Mouse (Mus musculus) kidney, postnatal 0 days (tissue): Measurements from ENCODE around the gene Msh5. TPM values are rescaled to one million over a fixed set of nuclear protein-coding genes. Genes with fewer than 3 reads are reported as not detected.
"Not testable (repeated sequence)": the region's sequence is repeated elsewhere in the genome, so short reads cannot be mapped to it uniquely, and the experiment has no call there.

ENCODE experiments used
- ATAC-seq: fragments of 200-750 bp; cut with Nextera tagmentation; replicated peaks from 2 replicates; pipeline ENCODE4 v1.8.0; 2017; ENCODE audit warnings: low read depth, moderate number of reproducible peaks, moderate TSS enrichment, moderate library complexity; ENCODE audit not compliant: low FRiP score
- DNase-seq: peaks from one replicate; pipeline ENCODE4 v3.0.0-alpha.2; 2016; ENCODE audit warnings: low spot score
- H3K27ac ChIP-seq: fragments of 300-500 bp; sonication (generic); 2 replicates; pipeline ENCODE4 v1.5.1; 2014; ENCODE audit warnings: mild to moderate bottlenecking
- H3K27me3 ChIP-seq: fragments of 300-500 bp; sonication (generic); 2 replicates; pipeline ENCODE4 v1.6.1; 2014; ENCODE audit warnings: low read length, mixed read lengths; ENCODE audit not compliant: insufficient read depth
- H3K36me3 ChIP-seq: fragments of 300-500 bp; sonication (generic); 2 replicates; pipeline ENCODE4 v1.6.1; 2014; ENCODE audit warnings: low read length, mixed read lengths; ENCODE audit not compliant: insufficient read depth
- H3K4me1 ChIP-seq: fragments of 300-500 bp; sonication (generic); replicated peaks from 2 replicates; pipeline ENCODE4 v1.6.1; 2014; ENCODE audit warnings: antibody characterized with exemption, low read length, mixed read lengths; ENCODE audit not compliant: insufficient read depth
- H3K4me2 ChIP-seq: fragments of 300-500 bp; sonication (generic); 2 replicates; pipeline ENCODE4 v1.6.1; 2014; ENCODE audit warnings: mild to moderate bottlenecking, low read length, moderate library complexity, mixed read lengths
- H3K4me3 ChIP-seq: fragments of 300-500 bp; sonication (generic); replicated peaks from 2 replicates; pipeline ENCODE4 v1.5.1; 2014; ENCODE audit warnings: low read depth, low read length
- H3K9ac ChIP-seq: fragments of 300-500 bp; sonication (generic); 2 replicates; pipeline ENCODE4 v1.6.1; 2014; ENCODE audit warnings: low read depth, low read length
- H3K9me3 ChIP-seq: fragments of 300-500 bp; sonication (generic); replicated peaks from 2 replicates; pipeline ENCODE4 v1.6.1; 2016; ENCODE audit warnings: low read length, inconsistent platforms, mixed read lengths
- CTCF ChIP-seq: IDR thresholded peaks from 2 replicates; pipeline ENCODE4 v1.5.1; 2016; ENCODE audit warnings: antibody characterized with exemption, low read depth, mild to moderate bottlenecking, moderate library complexity
- WGBS: fragments of 180-500 bp; shearing (Covaris S2); extraction: QIAGEN DNeasy Blood & Tissue Kit; methylation state at CpG from one replicate; pipeline ENCODE4 v1.1.7; 2014; 5-methylcytosine and 5-hydroxymethylcytosine counted together
- polyA plus RNA-seq: library from polyadenylated mRNA; unstranded; fragments of >200 nt; fragmentation: Nextera tagmentation; extraction: Ambion mirVana; gene quantifications from 2 replicates; pipeline ENCODE4 v1.2.1, GENCODE M21; 2015

Gene Msh5
- polyA plus RNA-seq, 1 experiment from 2014 or later = 2.7 TPM

- Histone ChIP-seq H3K4me1 (peaks cover 3% of the 10 kb centered on the region), H3K9me3 (no peaks in the 10 kb centered on the region), H3K27ac (no peak overlapping the region), H3K4me2 (no peak overlapping the region), H3K27me3 (no peaks in the 10 kb centered on the region), H3K36me3 (peaks cover 57% of the 10 kb centered on the region), H3K9ac (no peak overlapping the region), H3K4me3 (no peak overlapping the region)
- ATAC-seq (no peak), DNase-seq (no peak)
- TF ChIP-seq CTCF = peak; percentile 48
- 94% methylated on average over 7 of the region's 7 CpGs for WGBS
Observed at GRCm38 (mm10) chr17:35007387-35007991, 39.1 kb downstream of the Msh5 start.

GRCm38 (mm10) chr17:35005902-35006301 is 40.6 kb downstream of the Msh5 start:
- H3K9me3 ChIP-seq, H3K27me3 ChIP-seq, H3K4me1 ChIP-seq, H3K4me3 ChIP-seq, H3K27ac ChIP-seq, H3K4me2 ChIP-seq, ATAC-seq, DNase-seq, H3K9ac ChIP-seq: not testable (repeated sequence)
- H3K36me3 ChIP-seq = peaks cover 41% of the 10 kb centered on the region
- 93% methylated on average over 4 of the region's 5 CpGs for WGBS

DNA sequence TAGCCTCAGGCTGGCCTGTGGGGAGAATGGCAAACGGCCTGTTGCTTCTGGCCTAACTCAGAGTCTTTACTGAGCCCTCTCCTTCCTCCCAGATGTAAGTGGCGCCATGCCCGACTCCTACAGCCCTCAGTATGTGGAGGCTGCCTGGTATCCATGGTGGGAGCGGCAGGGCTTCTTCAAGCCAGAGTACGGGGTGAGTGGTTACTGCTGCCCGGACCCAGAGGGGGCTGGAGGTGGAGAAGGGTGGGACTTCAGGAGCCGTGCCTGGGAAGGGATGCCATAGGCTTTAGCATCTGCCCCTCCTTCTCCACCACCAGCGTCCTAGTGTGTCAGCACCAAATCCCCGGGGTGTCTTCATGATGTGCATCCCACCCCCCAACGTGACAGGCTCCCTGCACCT is 41.4 kb downstream of the Msh5 start:
- no peak for TF ChIP-seq CTCF
- Histone ChIP-seq H3K36me3 (peaks cover 34% of the 10 kb centered on the region), H3K4me1 (peaks cover 7% of the 10 kb centered on the region), H3K9me3 (no peaks in the 10 kb centered on the region), H3K27ac (no peak overlapping the region), H3K27me3 (no peaks in the 10 kb centered on the region), H3K4me3 (no peak overlapping the region), H3K4me2 (no peak overlapping the region), H3K9ac (no peak overlapping the region)
- DNase-seq = no peak
- no peak for ATAC-seq
- 89% methylated on average over 10 of the region's 10 CpGs for WGBS

DNA sequence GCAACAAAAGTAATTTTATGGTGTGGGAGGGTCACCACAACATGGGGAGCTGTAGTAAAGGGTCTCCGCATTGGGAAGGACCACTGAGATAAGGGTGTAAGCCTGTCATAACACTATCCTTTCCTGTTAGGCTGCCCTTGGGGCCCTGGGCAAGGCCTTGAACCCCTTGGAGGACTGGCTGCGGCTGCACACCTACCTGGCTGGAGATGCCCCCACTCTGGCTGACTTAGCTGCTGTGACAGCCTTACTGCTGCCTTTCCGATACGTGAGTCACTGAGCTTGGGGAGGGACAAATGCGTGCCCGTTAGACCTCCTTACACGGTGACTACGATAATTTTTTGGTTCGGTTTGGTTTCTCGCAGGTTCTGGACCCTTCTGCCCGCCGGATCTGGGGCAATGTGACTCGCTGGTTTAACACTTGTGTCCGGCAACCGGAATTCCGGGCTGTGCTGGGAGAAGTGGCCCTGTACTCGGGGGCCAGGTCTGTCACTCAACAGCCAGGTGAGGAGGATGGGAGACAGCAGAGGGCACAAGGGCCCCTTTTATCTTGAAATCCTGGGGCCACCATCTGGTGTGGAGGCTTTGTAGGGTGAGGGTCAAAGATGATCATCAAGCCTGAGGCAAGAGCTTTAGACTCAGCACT is 42.3 kb downstream of the Msh5 start:
- no peak overlapping the region for H3K27ac ChIP-seq
- peaks cover 10% of the 10 kb centered on the region for H3K4me1 ChIP-seq
- TF ChIP-seq CTCF = no peak
- no peaks in the 10 kb centered on the region for H3K27me3 ChIP-seq
- no peak overlapping the region for H3K4me2 ChIP-seq
- H3K36me3 ChIP-seq = peaks cover 34% of the 10 kb centered on the region
- ATAC-seq = no peak
- no peak overlapping the region for H3K4me3 ChIP-seq
- no peak for DNase-seq
- no peak overlapping the region for H3K9ac ChIP-seq
- WGBS = 95% methylated on average over 17 of the region's 17 CpGs
- no peaks in the 10 kb centered on the region for H3K9me3 ChIP-seq

- 47% methylated on average over 9 of the region's 9 CpGs for WGBS
Observed at GRCm38 (mm10) chr17:35003022-35003838, 43.3 kb downstream of the Msh5 start.

DNA sequence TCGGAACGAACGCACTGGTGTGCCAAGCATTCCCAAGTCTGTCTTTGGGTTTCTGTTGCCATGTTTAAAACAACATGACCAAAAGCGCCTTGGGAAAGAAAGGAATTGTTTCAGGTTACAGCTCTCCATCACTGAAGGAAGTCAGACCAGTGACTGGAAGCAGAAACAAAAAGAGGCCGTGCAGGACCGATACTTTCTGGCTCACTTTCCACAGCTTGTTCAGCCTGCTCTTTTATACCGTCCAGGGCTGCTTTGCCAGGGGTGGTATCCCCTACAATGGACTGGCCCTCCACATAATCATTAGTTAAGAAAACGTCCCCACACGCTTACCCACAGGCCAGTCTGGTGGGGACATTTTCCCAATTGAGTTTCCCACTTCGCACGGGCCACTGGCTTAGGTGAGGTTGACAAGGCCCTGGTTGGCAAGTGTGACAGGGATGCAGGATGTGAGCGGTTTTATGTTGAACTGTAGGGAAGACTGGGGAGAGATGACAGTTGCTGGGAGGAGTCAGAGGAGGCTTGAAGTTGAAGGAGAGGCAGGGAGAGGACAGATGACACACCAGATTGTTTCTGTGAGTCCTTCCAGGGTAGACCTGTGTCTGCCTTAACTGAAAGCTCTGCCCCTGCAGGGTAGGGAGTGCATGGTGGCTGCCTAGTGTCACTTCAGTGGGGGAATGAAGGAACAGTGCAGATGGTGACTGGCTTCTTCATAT is 44.2 kb downstream of the Msh5 start:
- no peak for ATAC-seq
- H3K36me3 ChIP-seq = peaks cover 23% of the 10 kb centered on the region

More at GRCm38 (mm10) chr17:35003022-35003838, 43.3 kb downstream of the Msh5 start:
- TF ChIP-seq CTCF = no peak
- no peak for ATAC-seq
- Histone ChIP-seq H3K4me1 (peaks cover 14% of the 10 kb centered on the region), H3K4me3 (no peak overlapping the region), H3K27ac (0 out of 2 replicates have a peak overlapping the region, but pooled peaks have one; percentile 19), H3K27me3 (no peaks in the 10 kb centered on the region), H3K4me2 (peak overlapping the region; percentile 100; the same call in 1 of the 2 replicates), H3K36me3 (peaks cover 31% of the 10 kb centered on the region), H3K9me3 (no peaks in the 10 kb centered on the region), H3K9ac (0 out of 2 replicates have a peak overlapping the region, but pooled peaks have one; percentile 8)
- DNase-seq = no peak

More for the DNA sequence above, 44.2 kb downstream of the Msh5 start:
- peak overlapping the region; percentile 78 for H3K4me3 ChIP-seq
- H3K4me2 ChIP-seq = peak overlapping the region; percentile 100
- peak overlapping the region; percentile 85 for H3K9ac ChIP-seq
- WGBS = 4% methylated on average over 12 of the region's 12 CpGs
- H3K27me3 ChIP-seq = no peaks in the 10 kb centered on the region
- TF ChIP-seq CTCF = no peak
- no peaks in the 10 kb centered on the region for H3K9me3 ChIP-seq
- peak; percentile 52 for DNase-seq
- H3K4me1 ChIP-seq = peaks cover 14% of the 10 kb centered on the region
- peak overlapping the region; percentile 98 for H3K27ac ChIP-seq
